Mouse (Mus musculus): Measurements from ENCODE around the gene Plekhm2.

DNA sequence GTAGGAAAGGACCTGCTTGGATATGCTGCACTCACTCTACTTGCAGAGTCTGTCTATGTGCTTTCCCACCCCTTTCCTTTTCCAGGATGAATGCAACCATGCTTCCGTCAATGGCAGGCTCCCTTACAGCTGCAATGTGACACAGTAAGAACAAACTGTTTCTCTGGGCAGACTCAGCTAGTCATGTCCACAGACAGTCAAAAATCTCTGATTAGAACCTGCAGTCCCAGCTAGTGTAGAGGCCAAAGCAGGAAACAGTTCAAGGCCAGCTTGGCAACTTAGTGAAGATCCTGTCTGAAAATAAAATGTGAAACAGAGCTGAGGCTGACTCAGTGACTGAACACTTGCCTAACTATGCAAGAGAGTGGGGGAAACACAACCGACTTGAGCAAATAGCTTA, 39.9 kb upstream of the Plekhm2 start:
- TF ChIP-seq GATA1 (IDR thresholded peaks at IDR 0.05; ENCODE audit: low read length) = no peak
- TF ChIP-seq TAL1 (IDR thresholded peaks at IDR 0.05; ENCODE audit: low read length) = no peak

Measured in erythroblast, embryonic 14.5 days (primary cell).